Mouse (Mus musculus) forebrain, embryonic 15.5 days (tissue): Measurements from ENCODE around the gene Odf2. TPM values are rescaled to one million over a fixed set of nuclear protein-coding genes. Genes with fewer than 3 reads are reported as not detected.

Experiments used
- ATAC-seq: fragments of 200-750 bp; cut with Nextera tagmentation; replicated peaks from 2 replicates; pipeline ENCODE4 v1.8.0; 2017; ENCODE audit warnings: mild to moderate bottlenecking, moderate TSS enrichment, moderate library complexity
- H3K27ac ChIP-seq: fragments of 300-500 bp; sonication (generic); replicated peaks from 2 replicates; pipeline ENCODE4 v1.5.1; 2015; ENCODE audit warnings: mild to moderate bottlenecking, inconsistent platforms
- H3K27me3 ChIP-seq: fragments of 300-500 bp; sonication (generic); 2 replicates; pipeline ENCODE4 v1.6.1; 2015; ENCODE audit warnings: inconsistent platforms
- H3K36me3 ChIP-seq: fragments of 300-500 bp; sonication (generic); 2 replicates; pipeline ENCODE4 v1.6.1; 2015; ENCODE audit warnings: mild to moderate bottlenecking, inconsistent platforms
- H3K4me1 ChIP-seq: fragments of 300-500 bp; sonication (generic); 2 replicates; pipeline ENCODE4 v1.6.1; 2015; ENCODE audit warnings: inconsistent platforms
- H3K4me2 ChIP-seq: fragments of 300-500 bp; sonication (generic); replicated peaks from 2 replicates; pipeline ENCODE4 v1.6.1; 2015; ENCODE audit warnings: mild to moderate bottlenecking, inconsistent platforms
- H3K4me3 ChIP-seq: fragments of 300-500 bp; sonication (generic); 2 replicates; pipeline ENCODE4 v1.5.1; 2015; ENCODE audit warnings: mild to moderate bottlenecking, inconsistent platforms
- H3K9ac ChIP-seq: fragments of 300-500 bp; sonication (generic); replicated peaks from 2 replicates; pipeline ENCODE4 v1.6.1; 2015; ENCODE audit warnings: mild to moderate bottlenecking, inconsistent platforms
- H3K9me3 ChIP-seq: fragments of 300-500 bp; sonication (generic); 2 replicates; pipeline ENCODE4 v1.6.1; 2016; ENCODE audit warnings: inconsistent platforms
- WGBS: fragments of 180-500 bp; shearing (Covaris S2); methylation state at CpG from one replicate; pipeline ENCODE4 v1.1.7; 2015; ENCODE audit warnings: mixed read lengths; 5-methylcytosine and 5-hydroxymethylcytosine counted together
- polyA plus RNA-seq: library from polyadenylated mRNA; unstranded; fragments of >200 nt; fragmentation: Nextera tagmentation; extraction: Ambion mirVana; gene quantifications from 2 replicates; pipeline ENCODE4 v1.2.1, GENCODE M21; 2015

The Odf2 gene
- polyA plus RNA-seq, 1 experiment from 2014 or later, result 67.9 TPM

DNA sequence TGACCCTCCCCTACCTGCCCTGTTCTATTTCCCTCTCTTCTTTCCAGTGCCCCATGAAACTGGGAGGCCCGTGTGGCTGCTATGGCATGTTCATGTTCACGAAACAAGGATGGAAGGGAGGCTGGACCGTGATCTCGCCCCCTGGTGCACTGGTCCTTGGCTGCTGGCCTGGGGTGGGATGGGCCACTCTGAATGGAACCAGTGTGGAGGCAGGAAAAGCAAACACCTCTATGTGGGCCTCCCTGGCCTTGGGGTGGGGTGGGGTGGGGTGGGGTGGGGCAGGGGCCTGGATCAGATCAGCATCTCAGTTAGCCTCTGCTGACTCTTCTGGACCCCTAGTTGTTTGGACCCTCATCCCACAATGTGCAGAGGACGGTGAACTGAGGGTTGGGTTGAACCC is 35.3 kb upstream of the Odf2 start:
- no peak for ATAC-seq
- H3K4me3 ChIP-seq, result no peak overlapping the region
- peaks cover 4% of the 10 kb centered on the region; the same call in 1 of the 2 replicates for H3K27me3 ChIP-seq
- WGBS, result 73% methylated on average over 5 of the region's 5 CpGs
- H3K9me3 ChIP-seq, result no peaks in the 10 kb centered on the region
- H3K27ac ChIP-seq, result no peak overlapping the region
- H3K36me3 ChIP-seq, result no peaks in the 10 kb centered on the region
- H3K4me2 ChIP-seq, result no peak overlapping the region
- no peak overlapping the region for H3K9ac ChIP-seq
- H3K4me1 ChIP-seq, result 0 out of 2 replicates have a peak, but pooled peaks cover 6% of the 10 kb centered on the region

DNA sequence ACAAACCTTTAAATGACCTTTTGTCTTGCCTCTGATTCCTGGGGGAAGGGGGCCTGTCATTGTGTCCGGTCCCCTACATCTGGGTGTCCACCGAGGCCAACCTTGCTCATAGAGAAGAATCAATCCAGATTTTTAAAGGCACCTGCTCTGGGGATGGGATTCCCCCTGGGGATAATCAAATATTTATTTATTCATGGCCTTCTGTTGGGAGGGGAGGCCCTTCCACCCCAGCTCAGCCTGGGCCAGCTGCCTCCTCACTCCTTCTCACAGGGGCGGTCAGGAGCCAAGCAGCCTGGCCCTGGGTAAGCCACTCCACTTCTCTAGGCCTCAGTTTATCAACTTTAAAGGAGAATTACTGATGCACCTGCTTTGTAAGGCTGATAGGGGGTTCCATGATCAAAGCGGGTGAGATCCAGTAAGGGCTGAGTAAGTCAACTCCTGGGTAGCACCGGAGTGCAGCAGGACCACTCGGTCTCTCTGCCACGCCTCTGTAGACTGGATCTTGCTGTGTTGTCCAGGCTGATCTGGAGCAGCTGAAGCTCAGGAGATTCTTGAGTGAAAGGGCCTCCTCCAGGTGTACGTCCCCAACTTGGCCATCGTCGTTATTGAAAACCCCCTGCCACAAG is 33.3 kb upstream of the Odf2 start:
- Histone ChIP-seq H3K4me3 (no peak overlapping the region), H3K27ac (no peak overlapping the region), H3K27me3 (no peaks in the 10 kb centered on the region), H3K4me1 (0 out of 2 replicates have a peak, but pooled peaks cover 6% of the 10 kb centered on the region), H3K4me2 (no peak overlapping the region), H3K9me3 (no peaks in the 10 kb centered on the region), H3K9ac (no peak overlapping the region), H3K36me3 (no peaks in the 10 kb centered on the region)
- WGBS, result 74% methylated on average over 10 of the region's 10 CpGs
- no peak for ATAC-seq

DNA sequence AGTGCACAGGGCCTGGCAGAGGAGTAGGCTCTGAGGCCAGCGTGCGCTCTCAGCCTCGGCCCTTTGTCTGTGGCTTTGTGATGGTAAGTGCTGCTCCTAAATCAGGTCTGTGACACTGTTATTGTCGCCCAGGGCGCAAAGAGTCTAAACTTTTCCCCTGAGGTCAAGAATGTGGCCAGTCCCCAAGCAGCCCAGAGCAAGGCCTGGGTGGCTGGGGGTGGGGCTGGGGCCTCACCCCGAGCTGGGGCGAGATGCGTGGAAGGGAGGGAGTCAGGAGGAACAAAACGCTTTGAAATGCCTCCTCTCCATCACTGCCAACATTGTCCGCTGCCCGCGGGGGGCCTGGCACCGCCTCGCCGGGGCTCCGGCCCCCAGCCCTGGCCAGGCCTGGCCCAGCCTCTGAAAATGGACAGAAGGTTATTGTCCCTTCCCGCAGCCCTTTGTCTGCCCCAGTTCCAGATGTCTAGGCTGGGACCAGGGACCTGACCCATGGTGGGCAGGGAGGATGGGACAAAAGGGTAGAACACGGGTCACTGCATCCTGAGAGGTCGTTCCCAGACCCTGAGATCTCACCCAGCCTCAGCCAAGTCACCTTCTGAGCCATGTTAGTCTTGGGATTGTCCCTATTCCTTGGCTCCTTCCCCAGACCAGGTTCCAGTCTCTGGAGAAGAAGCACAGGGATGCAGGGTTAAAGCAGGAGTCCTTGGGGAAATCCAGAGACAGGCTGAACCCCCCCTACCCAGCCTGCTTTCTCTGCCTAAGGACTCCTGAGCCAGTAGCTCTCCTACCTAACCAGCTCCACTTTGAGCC is 32.4 kb upstream of the Odf2 start:
- ATAC-seq, result no peak
- Histone ChIP-seq H3K4me1 (0 out of 2 replicates have a peak, but pooled peaks cover 6% of the 10 kb centered on the region), H3K27me3 (no peaks in the 10 kb centered on the region), H3K36me3 (no peaks in the 10 kb centered on the region), H3K9me3 (no peaks in the 10 kb centered on the region), H3K4me3 (no peak overlapping the region), H3K9ac (no peak overlapping the region), H3K4me2 (no peak overlapping the region), H3K27ac (no peak overlapping the region)
- 6% methylated on average over 19 of the region's 19 CpGs for WGBS

DNA sequence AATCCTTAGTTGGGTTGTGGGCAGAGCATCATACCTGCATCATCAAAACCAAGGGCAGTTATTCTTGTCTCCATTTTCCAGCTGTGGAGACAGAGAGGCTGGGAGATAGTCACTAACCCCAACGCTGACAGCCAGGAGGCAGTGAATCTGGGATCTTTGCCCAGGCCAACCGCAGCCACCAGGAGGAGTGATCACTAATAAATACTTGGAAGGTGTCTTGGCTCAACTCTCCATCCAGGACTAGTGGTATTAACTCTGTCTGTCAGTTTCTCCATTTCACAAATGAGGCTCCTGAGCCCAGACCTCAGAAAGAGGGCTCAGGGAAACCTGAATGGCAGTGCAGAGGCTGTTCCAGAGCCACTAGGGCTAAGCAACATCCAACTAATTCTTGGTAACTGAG is 31.7 kb upstream of the Odf2 start:
- no peaks in the 10 kb centered on the region for H3K36me3 ChIP-seq
- no peaks in the 10 kb centered on the region for H3K9me3 ChIP-seq
- 0 out of 2 replicates have a peak, but pooled peaks cover 6% of the 10 kb centered on the region for H3K4me1 ChIP-seq
- no peak overlapping the region for H3K27ac ChIP-seq
- ATAC-seq, result no peak
- no peak overlapping the region for H3K4me2 ChIP-seq
- no peak overlapping the region for H3K4me3 ChIP-seq
- no peak overlapping the region for H3K9ac ChIP-seq
- no peaks in the 10 kb centered on the region for H3K27me3 ChIP-seq
- WGBS, result 44% methylated on average over 2 of the region's 2 CpGs

DNA sequence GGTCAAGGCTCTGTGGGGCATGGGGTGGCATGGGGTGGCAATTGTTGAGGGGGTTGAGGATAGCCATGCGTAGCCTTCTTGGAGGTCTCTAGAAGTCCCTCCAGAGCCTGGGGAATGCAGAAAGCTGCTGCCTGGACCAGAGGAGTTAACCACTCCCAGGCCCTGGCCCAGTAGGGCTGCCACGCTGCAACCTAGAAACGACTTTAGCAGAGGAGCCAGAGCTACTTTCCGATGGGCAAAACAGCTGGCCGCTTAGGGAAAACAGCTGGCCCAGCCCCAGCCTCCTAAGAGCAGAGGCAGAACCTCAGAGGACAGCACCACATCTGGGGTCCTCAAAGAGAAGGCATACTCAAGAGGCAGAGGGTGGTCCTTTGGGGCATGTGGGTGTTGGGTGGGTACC is 31.1 kb upstream of the Odf2 start:
- no peaks in the 10 kb centered on the region for H3K36me3 ChIP-seq
- WGBS, result 81% methylated on average over 5 of the region's 5 CpGs
- H3K9me3 ChIP-seq, result no peaks in the 10 kb centered on the region
- H3K4me3 ChIP-seq, result no peak overlapping the region
- ATAC-seq, result no peak
- 0 out of 2 replicates have a peak, but pooled peaks cover 6% of the 10 kb centered on the region for H3K4me1 ChIP-seq
- H3K27me3 ChIP-seq, result no peaks in the 10 kb centered on the region
- no peak overlapping the region for H3K4me2 ChIP-seq
- H3K27ac ChIP-seq, result no peak overlapping the region
- H3K9ac ChIP-seq, result no peak overlapping the region

DNA sequence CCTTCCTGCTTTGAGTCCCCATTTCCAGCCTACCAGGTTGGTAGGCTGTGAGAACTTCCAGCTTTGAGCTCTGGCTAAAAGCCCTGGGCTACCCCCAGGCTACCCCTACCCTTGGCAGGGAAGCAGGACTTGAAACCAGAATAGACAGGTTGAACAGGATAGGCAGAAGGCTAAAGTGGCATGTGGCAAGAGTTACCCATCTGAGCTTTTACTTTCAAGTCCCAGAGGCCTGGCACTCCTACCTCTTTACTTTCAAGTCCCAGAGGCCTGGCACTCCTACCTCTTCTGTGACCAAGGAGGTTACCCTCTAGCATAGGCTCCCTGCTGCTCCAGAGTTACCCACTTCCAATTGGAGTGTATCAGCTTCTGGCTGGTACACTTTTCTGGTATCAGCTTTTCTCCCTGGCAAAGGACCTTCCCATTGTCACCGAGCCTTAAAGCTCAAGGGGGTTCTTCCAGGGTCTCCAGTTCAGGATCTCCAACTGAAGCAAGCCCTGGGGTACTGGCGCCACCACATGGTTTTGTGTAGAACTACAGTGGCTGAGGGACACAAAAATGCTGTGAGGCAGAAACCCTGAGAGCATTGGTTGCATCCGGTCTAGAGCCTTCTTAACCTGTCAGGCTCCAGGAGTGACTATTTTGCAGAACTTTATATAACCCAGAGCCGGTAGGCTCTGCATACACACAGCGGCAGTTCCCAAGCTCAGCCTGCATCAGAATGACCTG is 30.1 kb upstream of the Odf2 start:
- Histone ChIP-seq H3K9ac (no peak overlapping the region), H3K36me3 (no peaks in the 10 kb centered on the region), H3K4me3 (no peak overlapping the region), H3K27ac (no peak overlapping the region), H3K4me2 (no peak overlapping the region), H3K27me3 (no peaks in the 10 kb centered on the region), H3K9me3 (no peaks in the 10 kb centered on the region), H3K4me1 (0 out of 2 replicates have a peak, but pooled peaks cover 6% of the 10 kb centered on the region)
- ATAC-seq, result no peak
- 15% methylated on average over 5 of the region's 5 CpGs for WGBS

DNA sequence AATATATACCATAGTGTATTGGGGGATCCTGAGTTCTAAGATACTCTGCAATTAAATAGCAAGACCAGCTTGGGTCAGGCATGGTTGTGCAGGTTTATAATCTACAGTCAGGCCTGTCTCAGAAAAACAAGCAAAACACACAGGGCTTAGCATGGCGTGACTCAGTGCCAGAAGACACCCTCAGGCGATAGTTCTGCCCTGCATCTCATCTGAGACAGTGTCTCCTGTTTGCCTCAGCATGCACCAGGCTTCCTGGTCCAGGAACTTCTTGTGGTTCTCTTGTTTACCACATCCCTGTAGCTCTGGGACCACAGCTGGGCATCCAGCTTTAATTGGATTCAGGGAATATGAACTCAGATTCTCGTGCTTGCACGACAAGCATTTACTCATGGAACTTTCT is 23.9 kb upstream of the Odf2 start:
- Histone ChIP-seq H3K27ac (no peak overlapping the region), H3K27me3 (no peaks in the 10 kb centered on the region), H3K9me3 (no peaks in the 10 kb centered on the region), H3K4me2 (no peak overlapping the region), H3K4me3 (no peak overlapping the region), H3K4me1 (peaks cover 14% of the 10 kb centered on the region), H3K9ac (no peak overlapping the region), H3K36me3 (no peaks in the 10 kb centered on the region)
- ATAC-seq, result no peak
- WGBS, result 82% methylated on average over 4 of the region's 4 CpGs

DNA sequence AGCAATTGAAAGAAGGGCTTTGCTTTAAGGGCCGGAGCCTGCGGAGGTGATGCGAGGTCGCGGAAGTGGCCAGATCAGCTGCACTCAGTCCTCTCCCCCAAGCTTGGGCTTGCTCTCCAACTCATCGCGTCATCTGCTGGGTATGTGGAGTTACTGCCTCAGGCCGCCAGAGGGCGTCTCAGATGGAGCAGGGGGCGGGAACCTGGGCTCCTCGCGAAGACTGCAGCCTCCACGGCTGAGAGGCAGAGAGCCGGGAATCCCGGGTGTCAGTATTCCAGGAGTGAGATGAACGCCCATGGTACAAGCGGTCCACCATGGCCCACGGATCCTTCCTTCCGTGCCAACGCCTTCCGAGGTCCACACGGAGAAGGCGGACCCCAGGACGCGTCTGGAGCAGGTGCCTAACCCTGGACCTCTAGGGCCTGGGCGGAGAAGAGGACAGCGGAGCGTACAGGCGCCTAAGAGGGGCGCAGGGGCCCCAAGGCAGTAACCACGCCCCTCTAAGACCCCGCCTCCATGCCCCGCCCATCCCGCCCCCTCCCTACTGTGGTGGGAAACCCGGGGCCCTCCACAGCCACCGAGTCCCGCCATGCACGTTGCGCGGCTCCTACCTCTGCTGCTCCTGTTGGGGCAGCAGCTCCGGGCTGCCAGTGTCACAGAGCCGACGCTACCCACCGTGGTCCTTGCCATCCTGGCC is 19.9 kb upstream of the Odf2 start, which contains the start of gene Cercam:
Gene Cercam (plus strand): TSS at position 216 of the 697 bp plus-strand sequence.
- H3K9ac ChIP-seq, result peak within 1 kb of the TSS; percentile 54
- peak within 1 kb of the TSS; percentile 81 for H3K27ac ChIP-seq
- H3K9me3 ChIP-seq, result no peaks in the 10 kb centered on the region
- ATAC-seq, result peak; percentile 93
- no peaks in the 10 kb centered on the region for H3K36me3 ChIP-seq
- H3K27me3 ChIP-seq, result no peaks in the 10 kb centered on the region
- peak within 1 kb of the TSS; percentile 89 for H3K4me2 ChIP-seq
- peak within 1 kb of the TSS; percentile 58 for H3K4me3 ChIP-seq
- peaks cover 17% of the 10 kb centered on the region for H3K4me1 ChIP-seq
- WGBS, result 0% methylated on average over 40 of the region's 44 CpGs

DNA sequence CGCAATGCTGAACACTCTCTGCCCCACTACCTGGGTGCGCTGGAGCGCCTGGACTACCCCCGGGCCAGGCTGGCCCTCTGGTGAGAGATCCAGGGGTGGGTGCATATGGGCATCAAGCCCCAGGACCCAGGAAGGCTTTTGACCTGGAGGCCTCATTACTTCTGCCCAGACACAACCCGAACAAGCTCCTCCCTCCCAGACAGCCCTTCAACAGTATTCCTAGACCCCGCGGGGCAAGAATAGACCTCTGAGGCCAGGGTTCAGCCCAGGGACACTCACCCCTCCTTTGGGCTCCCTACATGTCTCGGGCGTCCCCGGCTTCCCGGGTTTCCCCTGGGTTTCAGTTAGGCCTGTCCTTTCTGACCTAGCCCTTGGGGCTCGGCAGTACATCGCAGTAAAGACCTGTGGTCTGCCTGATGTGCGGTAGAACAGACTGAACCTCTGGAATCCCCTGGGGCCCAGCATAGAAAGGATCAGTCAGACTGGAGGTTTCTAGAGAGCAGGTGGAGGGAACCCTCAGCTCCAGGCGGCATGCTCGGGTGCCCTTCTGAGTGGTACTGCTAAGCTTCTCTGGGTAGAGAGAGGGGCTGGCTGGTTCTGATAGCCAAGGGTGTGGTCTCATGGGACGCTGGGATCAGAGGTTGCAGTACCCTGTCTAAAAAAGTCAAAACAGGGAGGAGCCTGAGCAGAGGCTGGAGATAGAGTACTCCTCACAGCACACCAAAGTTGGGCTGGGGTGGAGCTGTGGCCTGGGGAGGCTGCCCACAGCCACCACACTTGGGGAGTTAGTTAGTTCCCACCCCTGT is 19.2 kb upstream of the Odf2 start:
- H3K4me3 ChIP-seq, result peak overlapping the region; percentile 58
- H3K9me3 ChIP-seq, result no peaks in the 10 kb centered on the region
- no peak; the same call in 1 of the 2 replicates for ATAC-seq
- H3K36me3 ChIP-seq, result no peaks in the 10 kb centered on the region
- H3K27ac ChIP-seq, result peak overlapping the region; percentile 81; the same call in 1 of the 2 replicates
- peak overlapping the region; percentile 89 for H3K4me2 ChIP-seq
- H3K27me3 ChIP-seq, result no peaks in the 10 kb centered on the region
- peak overlapping the region; percentile 54 for H3K9ac ChIP-seq
- H3K4me1 ChIP-seq, result peaks cover 17% of the 10 kb centered on the region
- WGBS, result 3% methylated on average over 17 of the region's 17 CpGs

DNA sequence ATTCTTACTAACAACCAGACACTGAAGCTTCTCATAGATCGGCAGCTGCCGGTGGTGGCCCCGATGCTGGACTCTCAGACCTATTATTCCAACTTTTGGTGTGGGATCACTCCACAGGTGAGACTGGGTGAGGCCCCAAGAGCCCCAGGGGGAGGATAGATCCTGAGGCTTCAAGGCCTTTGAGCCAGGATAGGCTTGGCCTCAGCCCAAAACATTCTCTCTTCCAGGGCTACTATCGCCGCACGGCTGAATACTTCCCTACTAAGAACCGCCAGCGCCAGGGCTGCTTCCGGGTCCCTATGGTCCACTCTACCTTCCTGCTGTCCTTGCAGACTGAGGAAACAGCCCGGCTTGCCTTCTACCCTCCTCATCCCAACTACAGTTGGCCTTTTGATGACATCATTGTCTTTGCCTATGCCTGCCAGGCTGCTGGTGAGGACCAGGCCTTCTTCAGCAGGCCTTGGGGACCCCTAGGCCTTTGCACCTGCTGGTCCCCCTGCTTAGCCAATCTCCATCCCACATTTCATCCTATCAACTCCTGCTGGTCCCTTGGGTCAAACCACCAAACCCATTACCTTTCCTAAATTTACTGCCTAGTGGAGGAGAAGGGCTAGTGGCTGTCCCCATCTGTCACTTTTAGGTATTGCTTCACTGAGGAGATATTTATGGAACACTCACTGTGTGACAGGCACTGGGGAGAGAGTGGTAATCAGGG is 16.3 kb upstream of the Odf2 start:
- H3K4me3 ChIP-seq, result no peak overlapping the region
- ATAC-seq, result no peak
- H3K27ac ChIP-seq, result no peak overlapping the region
- no peak overlapping the region for H3K9ac ChIP-seq
- no peaks in the 10 kb centered on the region for H3K9me3 ChIP-seq
- H3K36me3 ChIP-seq, result no peaks in the 10 kb centered on the region
- no peaks in the 10 kb centered on the region for H3K27me3 ChIP-seq
- no peak overlapping the region for H3K4me2 ChIP-seq
- H3K4me1 ChIP-seq, result peaks cover 17% of the 10 kb centered on the region
- 92% methylated on average over 10 of the region's 10 CpGs for WGBS
